Mouse (Mus musculus): Measurements from ENCODE around the gene Flcn.

Gene Flcn

GRCm38 (mm10) chr11:59770753-59771152 is 39.1 kb downstream of the Flcn start:
- DNase-seq (ENCODE audit: low read depth in 2 of 2, low spot score in 2 of 2): no peak

GRCm38 (mm10) chr11:59769738-59770137 is 40.1 kb downstream of the Flcn start:
- no peak for DNase-seq (ENCODE audit: low read depth in 2 of 2, low spot score in 2 of 2)

- DNase-seq (ENCODE audit: low read depth in 2 of 2, low spot score in 2 of 2): no peak
These were observed 40.5 kb downstream of the Flcn start for GRCm38 (mm10) chr11:59769307-59769706.

- DNase-seq (ENCODE audit: low read depth in 2 of 2, low spot score in 2 of 2): no peak
These were observed 49.0 kb downstream of the Flcn start for GRCm38 (mm10) chr11:59760796-59761195.

GRCm38 (mm10) chr11:59759626-59760025 is 50.2 kb downstream of the Flcn start:
- no peak for DNase-seq (ENCODE audit: low read depth in 2 of 2, low spot score in 2 of 2)

GRCm38 (mm10) chr11:59759178-59759577 is 50.6 kb downstream of the Flcn start:
- DNase-seq (ENCODE audit: low read depth in 2 of 2, low spot score in 2 of 2): no peak

GRCm38 (mm10) chr11:59758191-59758985 is 51.4 kb downstream of the Flcn start:
- no peak for DNase-seq (ENCODE audit: low read depth in 2 of 2, low spot score in 2 of 2)

- DNase-seq (ENCODE audit: low read depth in 2 of 2, low spot score in 2 of 2): no peak
These were observed 53.5 kb downstream of the Flcn start for GRCm38 (mm10) chr11:59756351-59756750.

- DNase-seq (ENCODE audit: low read depth in 2 of 2, low spot score in 2 of 2): no peak
These were observed 55.3 kb downstream of the Flcn start for GRCm38 (mm10) chr11:59754504-59754903.

GRCm38 (mm10) chr11:59749050-59749449 is 60.8 kb downstream of the Flcn start:
- DNase-seq (ENCODE audit: low read depth in 2 of 2, low spot score in 2 of 2): no peak

- no peak for DNase-seq (ENCODE audit: low read depth in 2 of 2, low spot score in 2 of 2)
These were observed 63.2 kb downstream of the Flcn start for GRCm38 (mm10) chr11:59746614-59747013.

- DNase-seq (ENCODE audit: low read depth in 2 of 2, low spot score in 2 of 2): no peak
These were observed 64.0 kb downstream of the Flcn start for GRCm38 (mm10) chr11:59745851-59746250.

GRCm38 (mm10) chr11:59744374-59744773 is 65.4 kb downstream of the Flcn start:
- DNase-seq (ENCODE audit: low read depth in 2 of 2, low spot score in 2 of 2): no peak

GRCm38 (mm10) chr11:59743712-59744111 is 66.1 kb downstream of the Flcn start:
- no peak for DNase-seq (ENCODE audit: low read depth in 2 of 2, low spot score in 2 of 2)

GRCm38 (mm10) chr11:59743307-59743706 is 66.5 kb downstream of the Flcn start:
- DNase-seq (ENCODE audit: low read depth in 2 of 2, low spot score in 2 of 2): no peak

GRCm38 (mm10) chr11:59741915-59742314 is 67.9 kb downstream of the Flcn start:
- DNase-seq (ENCODE audit: low read depth in 2 of 2, low spot score in 2 of 2): no peak

Measured in CD8-positive naive resting alpha-beta T cell, adult 2 months (primary cell).